9 mouse cellular contexts compared by ENCODE assay signal in genomic region chr4:148463208-148463960, GRCm38 (mm10). TPM values are rescaled to one million over a fixed set of nuclear protein-coding genes. Genes with fewer than 3 reads are reported as not detected.
A peak's percentile ranks its signal among the peaks of the same experiment; 100 is the strongest.
DNase-seq lines count a peak whose midpoint lies in the region; ATAC-seq and TF ChIP-seq lines count a peak whose summit lies in the region.
"Had no signal": no experiment of that assay in that cellular context is flagged by ENCODE, and none has a peak within 500 bp of the region (broad histone marks: within the 10 kb centered on the region; RNA-seq: fewer than 3 reads in every experiment).

No protein-coding gene starts in this region.

- H3K27ac ChIP-seq in heart, adult 2 months, result no peak overlapping the region
- H3K27ac ChIP-seq in heart, embryonic 11.5 days (ENCODE audit: low read depth, low read length), result no peak overlapping the region
- H3K27ac ChIP-seq in forebrain, postnatal 0 days (ENCODE audit: low read depth, low read length), result no peak overlapping the region

- no peak for TF ChIP-seq EP300 in heart, adult 2 months (IDR thresholded peaks at IDR 0.05; ENCODE audit: insufficient read depth, low read depth, low read length)

- no peak overlapping the region for H3K4me3 ChIP-seq in heart, adult 2 months
- H3K4me3 ChIP-seq in heart, embryonic 11.5 days (ENCODE audit: low read depth, low read length), result no peak overlapping the region
- no peak overlapping the region for H3K4me3 ChIP-seq in forebrain, postnatal 0 days (ENCODE audit: low read depth, low read length)

- no peaks in the 10 kb centered on the region for H3K36me3 ChIP-seq in heart, adult 2 months (ENCODE audit: control insufficient read depth, insufficient read depth, low read length)
- H3K36me3 ChIP-seq in heart, embryonic 11.5 days (ENCODE audit: control insufficient read depth, insufficient read depth, low read length), result peaks cover 55% of the 10 kb centered on the region
- peaks cover 83% of the 10 kb centered on the region for H3K36me3 ChIP-seq in forebrain, postnatal 0 days (ENCODE audit: insufficient read depth)

- H3K27me3 ChIP-seq in heart, adult 2 months (ENCODE audit: control insufficient read depth, insufficient read depth, low read length), result no peaks in the 10 kb centered on the region
- no peaks in the 10 kb centered on the region for H3K27me3 ChIP-seq in heart, embryonic 11.5 days (ENCODE audit: control insufficient read depth, insufficient read depth, low read length)
- no peaks in the 10 kb centered on the region for H3K27me3 ChIP-seq in forebrain, postnatal 0 days (ENCODE audit: insufficient read depth, low read length)

- no peak overlapping the region for H3K4me2 ChIP-seq in heart, embryonic 11.5 days
- no peak overlapping the region for H3K4me2 ChIP-seq in forebrain, postnatal 0 days (ENCODE audit: low read depth)

- no peaks in the 10 kb centered on the region for H3K79me2 ChIP-seq in heart, adult 2 months (replicated peaks; ENCODE audit: control insufficient read depth, insufficient read depth, low read length)

- TF ChIP-seq CTCF in heart, adult 2 months (IDR thresholded peaks at IDR 0.05), result peak; percentile 69
- peak; percentile 75 for TF ChIP-seq CTCF in forebrain, postnatal 0 days (IDR thresholded peaks at IDR 0.05; ENCODE audit: low read depth)

- H3K9ac ChIP-seq in heart, adult 2 months (ENCODE audit: low read depth, low read length), result no peak overlapping the region
- no peak overlapping the region for H3K9ac ChIP-seq in heart, embryonic 11.5 days (ENCODE audit: low read depth, low read length)
- no peak overlapping the region for H3K9ac ChIP-seq in forebrain, postnatal 0 days

- H3K4me1 ChIP-seq in heart, adult 2 months (ENCODE audit: control insufficient read depth, insufficient read depth, low read length), result no peaks in the 10 kb centered on the region
- H3K4me1 ChIP-seq in heart, embryonic 11.5 days (ENCODE audit: control insufficient read depth, insufficient read depth, low read length), result no peaks in the 10 kb centered on the region
- no peaks in the 10 kb centered on the region for H3K4me1 ChIP-seq in forebrain, postnatal 0 days (ENCODE audit: insufficient read depth)

- DNase-seq in heart, adult 2 months, result peak in 1 of 2 experiments; percentile 9
- peak; percentile 62 for DNase-seq in 416B (ENCODE audit: low read depth)
- peak; percentile 28 to 43 for DNase-seq in adrenal gland, postnatal 36 days
- peak; percentile 74 for DNase-seq in forebrain, postnatal 0 days
- peak; percentile 47 for DNase-seq in left cerebral cortex, postnatal 4 days
- peak; percentile 61 for DNase-seq in retina, postnatal 1 day
- no peak for DNase-seq in spleen, postnatal 10 days (ENCODE audit: low spot score in 2 of 2)

- intact Hi-C loops in heart, adult 2 months (cut with DNase I), result no loop called here
- intact Hi-C loops in left cerebral cortex, postnatal 4 days (cut with DNase I), result no loop called here

- WGBS in heart, adult 2 months, result 62% methylated on average over 14 of the region's 14 CpGs
- WGBS in heart, embryonic 11.5 days (ENCODE audit: insufficient replicate concordance), result 79% methylated on average over 14 of the region's 14 CpGs
- WGBS in forebrain, postnatal 0 days, result 53% methylated on average over 14 of the region's 14 CpGs

- no peak for TF ChIP-seq POLR2A in heart, adult 2 months (IDR thresholded peaks at IDR 0.05; ENCODE audit: insufficient read depth, low read depth, low read length)

- ATAC-seq in heart, embryonic 11.5 days (replicated peaks; ENCODE audit: insufficient number of reproducible peaks, low FRiP score, low TSS enrichment), result no peak
- peak; percentile 66 for ATAC-seq in forebrain, postnatal 0 days

- no peaks in the 10 kb centered on the region for H3K9me3 ChIP-seq in heart, embryonic 11.5 days (replicated peaks; ENCODE audit: control insufficient read depth, low read length)
- H3K9me3 ChIP-seq in forebrain, postnatal 0 days (ENCODE audit: low read length), result no peaks in the 10 kb centered on the region

RNA-seq across cellular contexts. Expression of gene Mtor, which starts 15.0 kb away (rescaled TPM):
- total RNA-seq in heart, adult 2 months (2021), result 10 to 100 TPM; 40.9 to 49.7 TPM
- polyA plus RNA-seq in heart, adult 2 months (2012; rRNA removed), result 18.6 and 25.7 TPM in 2 replicates
- 18.9 and 23.6 TPM in 2 replicates for polyA plus RNA-seq in heart, embryonic 11.5 days (2014; fragmentation: Nextera tagmentation; extraction: Ambion mirVana)
- 10 to 100 TPM; 72.5 to 86.2 TPM for total RNA-seq in adrenal gland, postnatal 36 days (2021)
- total RNA-seq in forebrain, postnatal 0 days (2014; rRNA removed), result 35.2 and 43.6 TPM in 2 replicates
- 27.7 and 28.0 TPM in 2 replicates for polyA plus RNA-seq in forebrain, postnatal 0 days (2015; fragmentation: Nextera tagmentation; extraction: Ambion mirVana)
- 10 to 100 TPM; 78.8 to 79.3 TPM for total RNA-seq in left cerebral cortex, postnatal 4 days (2021)

RNA-seq across cellular contexts. Expression of gene Ubiad1, which starts 18.8 kb away (rescaled TPM):
- 10 to 100 TPM; 17.8 to 20.9 TPM for total RNA-seq in heart, adult 2 months (2021)
- polyA plus RNA-seq in heart, adult 2 months (2012; rRNA removed), result 25.1 and 25.5 TPM in 2 replicates
- polyA plus RNA-seq in heart, embryonic 11.5 days (2014; fragmentation: Nextera tagmentation; extraction: Ambion mirVana), result 14.7 and 16.2 TPM in 2 replicates
- total RNA-seq in adrenal gland, postnatal 36 days (2021), result 10 to 100 TPM; 18.9 to 20.8 TPM
- total RNA-seq in forebrain, postnatal 0 days (2014; rRNA removed), result 13.6 and 18.7 TPM in 2 replicates
- 11.7 and 12.2 TPM in 2 replicates for polyA plus RNA-seq in forebrain, postnatal 0 days (2015; fragmentation: Nextera tagmentation; extraction: Ambion mirVana)
- 1 to 10 TPM; 8.5 to 8.6 TPM for total RNA-seq in left cerebral cortex, postnatal 4 days (2021)

RNA-seq across cellular contexts. Expression of gene Angptl7, which starts 36.9 kb away (rescaled TPM):
- 1 to 10 TPM; 2.5 TPM for total RNA-seq in heart, adult 2 months (2021)
- polyA plus RNA-seq in heart, adult 2 months (2012; rRNA removed), result 3.7 and 4.4 TPM in 2 replicates
- polyA plus RNA-seq in heart, embryonic 11.5 days (2014; fragmentation: Nextera tagmentation; extraction: Ambion mirVana), result 2.9 TPM in 2 replicates
- 1 to 10 TPM in 1 of 2 experiments, under 1 TPM in 1; 0.46 to 1.3 TPM for total RNA-seq in adrenal gland, postnatal 36 days (2021)
- total RNA-seq in forebrain, postnatal 0 days (2014; rRNA removed), result 0.52 TPM in 1 of 2 replicates, not detected in the other
- polyA plus RNA-seq in forebrain, postnatal 0 days (2015; fragmentation: Nextera tagmentation; extraction: Ambion mirVana), result 0.21 and 0.33 TPM in 2 replicates
- total RNA-seq in left cerebral cortex, postnatal 4 days (2021), result under 1 TPM in 1 of 2 experiments, not detected in 1; 0.42 TPM
- total RNA-seq: neutrophil, adult 5-6 weeks had no signal

Comparison
In these comparisons a context has a peak if more than half of its experiments do, and no peak if none do; other contexts are left out.
1. DNase-seq: peak in 416B (single experiment), adrenal gland, postnatal 36 days (2 of 2), forebrain, postnatal 0 days (single experiment), left cerebral cortex, postnatal 4 days (single experiment) and retina, postnatal 1 day (single experiment); none in spleen, postnatal 10 days (0 of 2).